Mouse (Mus musculus) cerebellum, adult (tissue): ENCODE measurements around the gene Pip5k1b.

Source experiments
- ATAC-seq: cut with Nextera tagmentation; 2 replicates; pipeline ENCODE4 v1.9.2; 2017; ENCODE audit warnings: mild to moderate bottlenecking, moderate library complexity, mixed read lengths; ENCODE audit not compliant: insufficient number of reproducible peaks, low FRiP score, low TSS enrichment

Gene Pip5k1b

DNA sequence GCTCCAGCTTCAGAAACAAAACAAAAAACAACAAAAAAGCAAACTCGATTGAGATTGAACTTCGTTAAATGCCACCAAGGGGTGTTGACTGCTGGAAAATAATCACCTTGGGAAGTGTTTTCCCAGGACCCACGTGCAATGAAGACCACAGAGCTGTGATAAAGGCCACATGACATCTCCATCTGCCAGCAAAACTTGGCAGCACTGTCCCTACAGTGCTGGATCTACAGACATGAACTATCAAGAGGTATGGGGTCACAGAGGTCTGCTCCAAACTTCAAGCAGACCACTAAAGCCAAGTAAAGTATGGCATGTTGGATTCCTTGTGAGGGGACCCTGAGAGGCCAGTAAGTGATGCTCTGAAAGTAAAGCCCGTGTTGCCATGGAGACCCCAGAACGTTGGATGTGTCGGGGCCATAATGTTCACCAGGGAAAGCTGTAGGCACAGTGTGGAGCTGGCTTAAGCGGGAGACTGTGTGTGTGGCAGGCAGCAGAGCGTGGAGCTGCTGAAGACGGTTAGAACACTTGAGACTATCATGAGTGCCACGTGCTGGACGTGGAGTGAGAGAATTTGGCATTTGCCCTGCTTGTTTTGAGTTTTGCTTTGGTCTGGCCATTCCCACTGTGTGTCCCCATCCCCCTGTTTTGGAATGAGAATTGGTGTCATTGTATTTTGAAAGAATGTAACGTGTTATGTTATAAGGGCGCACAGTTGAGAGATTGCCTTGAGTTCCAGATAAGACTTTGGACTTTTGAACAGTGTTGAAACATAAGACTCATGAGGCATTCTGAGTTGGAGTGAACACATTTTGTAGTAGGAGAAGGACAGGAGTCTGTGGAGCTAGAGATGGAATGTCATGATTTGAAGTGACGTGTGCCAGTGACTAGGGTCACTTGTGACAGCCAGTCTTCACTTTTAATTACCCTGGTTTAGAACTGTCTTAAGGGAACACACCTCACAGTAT, 12.0 kb downstream of the Pip5k1b start:
- 0 out of 2 replicates have a peak, but pooled peaks have one; percentile 28 for ATAC-seq

DNA sequence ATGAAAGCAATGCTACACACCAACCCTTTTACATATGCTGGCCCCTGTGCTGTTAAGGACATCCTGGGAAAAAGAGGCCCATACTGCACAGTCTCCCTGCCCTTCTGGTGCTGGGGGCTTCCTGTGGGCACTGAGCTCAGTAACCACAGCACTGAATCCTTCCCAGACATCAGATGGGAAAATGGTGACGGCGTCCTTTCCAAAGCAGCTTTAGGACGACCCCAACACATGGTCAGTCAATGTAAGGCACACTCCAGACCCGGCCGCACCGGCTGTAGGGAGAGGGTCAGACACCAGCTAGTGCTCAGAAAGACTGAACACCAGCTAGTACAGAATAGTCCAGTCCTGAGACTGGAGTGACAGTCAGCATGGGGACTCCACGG, 13.4 kb downstream of the Pip5k1b start:
- ATAC-seq, result no peak

DNA sequence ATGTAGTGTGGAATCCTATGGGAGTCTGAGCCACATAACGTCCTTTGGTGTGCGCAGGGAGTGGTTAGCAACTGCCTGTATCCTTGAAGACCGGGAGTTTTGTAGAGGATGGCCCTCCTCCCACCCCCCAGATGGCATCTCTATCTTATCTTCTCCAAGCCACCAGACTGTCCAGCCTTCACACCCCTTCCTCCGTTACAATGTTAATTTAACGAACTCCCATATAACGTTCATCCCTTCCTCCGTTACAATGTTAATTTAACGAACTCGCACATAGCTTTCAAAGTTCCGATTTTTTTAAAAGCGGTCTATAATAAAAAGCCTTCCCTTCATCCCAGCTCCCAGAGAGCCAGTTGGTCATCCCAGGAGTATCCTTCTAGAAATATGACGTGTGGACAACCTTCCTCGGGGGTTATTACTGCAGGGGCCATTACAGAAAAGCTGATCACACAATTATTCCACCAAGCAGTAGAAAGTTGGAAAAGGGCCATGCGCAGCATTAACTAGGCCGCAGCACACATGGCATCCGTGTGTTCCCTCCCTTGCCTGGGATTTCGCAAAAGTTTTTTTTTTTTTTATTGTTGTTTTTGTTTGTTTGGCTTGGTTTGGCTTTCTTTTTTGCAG, 13.9 kb downstream of the Pip5k1b start:
- ATAC-seq, result no peak

DNA sequence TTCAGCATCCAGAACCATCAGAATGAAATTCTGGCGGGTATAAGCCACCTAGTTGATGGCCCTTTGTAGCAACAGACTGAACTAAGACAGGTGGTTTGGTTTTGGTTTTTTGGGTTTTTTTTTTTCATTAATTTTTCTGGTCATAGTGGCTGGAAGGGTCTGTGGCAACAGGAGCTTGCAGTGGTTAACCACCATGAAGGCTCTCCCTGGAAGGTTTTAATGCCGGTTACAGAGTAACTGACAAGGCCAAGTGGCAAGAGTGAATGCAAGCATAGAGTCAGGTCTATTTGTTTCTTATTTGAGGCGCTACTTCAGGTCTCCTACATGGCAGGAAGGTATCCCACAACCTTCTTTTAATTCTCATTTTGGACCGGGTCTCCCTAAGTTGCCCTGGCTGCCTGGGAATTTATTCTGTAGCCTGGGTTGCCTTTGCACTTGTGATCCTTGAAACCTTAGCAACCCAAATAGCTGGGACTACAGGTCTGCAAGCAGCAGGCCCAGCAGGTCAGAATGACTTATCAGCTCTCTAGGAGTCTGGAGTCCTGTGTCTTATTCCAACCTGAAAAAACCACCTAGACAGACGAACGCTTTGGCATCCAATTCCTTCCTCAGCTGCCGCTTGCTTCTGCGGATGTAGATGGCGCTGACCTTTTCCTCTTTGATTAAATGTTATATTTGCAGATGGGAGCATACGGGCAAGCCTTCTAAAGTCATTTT, 14.6 kb downstream of the Pip5k1b start:
- ATAC-seq, result no peak

DNA sequence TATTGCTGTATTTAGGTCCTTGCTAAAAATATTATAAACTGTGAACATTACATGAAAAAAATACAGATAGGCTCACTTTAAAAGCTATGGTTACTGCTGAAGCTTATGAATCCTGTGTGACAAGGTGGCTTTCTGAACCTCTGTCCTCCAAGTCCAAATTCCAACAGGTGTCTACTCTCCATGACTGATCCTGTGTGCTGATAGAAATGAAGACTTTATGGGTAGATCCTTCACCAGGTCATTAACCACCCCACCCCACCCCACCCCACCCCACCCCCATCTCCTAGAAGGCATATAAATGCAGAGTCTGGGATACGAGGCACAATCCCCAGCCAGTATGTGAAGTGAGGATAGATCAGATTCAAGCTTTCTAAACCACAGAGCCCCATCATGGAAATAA, 16.6 kb downstream of the Pip5k1b start:
- ATAC-seq, result no peak

DNA sequence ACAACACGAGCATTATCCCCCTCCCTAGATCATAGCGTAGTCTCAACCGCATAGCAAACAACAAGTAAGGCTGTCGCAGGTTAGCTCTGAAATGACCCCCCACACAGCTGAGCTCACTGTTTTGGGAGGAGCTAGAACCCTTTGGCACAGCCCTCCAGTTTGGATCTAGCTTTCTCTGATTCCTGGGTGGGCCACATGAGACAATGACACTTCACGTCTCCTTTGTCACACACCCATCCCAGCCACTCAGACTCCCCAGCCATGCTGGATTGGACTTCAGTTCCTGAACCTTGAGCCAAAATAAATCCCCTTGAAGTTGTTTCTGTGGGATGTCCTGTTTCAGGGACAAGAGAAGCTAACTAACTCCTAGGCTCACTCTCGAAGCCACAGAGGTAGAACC, 17.5 kb downstream of the Pip5k1b start:
- no peak for ATAC-seq

DNA sequence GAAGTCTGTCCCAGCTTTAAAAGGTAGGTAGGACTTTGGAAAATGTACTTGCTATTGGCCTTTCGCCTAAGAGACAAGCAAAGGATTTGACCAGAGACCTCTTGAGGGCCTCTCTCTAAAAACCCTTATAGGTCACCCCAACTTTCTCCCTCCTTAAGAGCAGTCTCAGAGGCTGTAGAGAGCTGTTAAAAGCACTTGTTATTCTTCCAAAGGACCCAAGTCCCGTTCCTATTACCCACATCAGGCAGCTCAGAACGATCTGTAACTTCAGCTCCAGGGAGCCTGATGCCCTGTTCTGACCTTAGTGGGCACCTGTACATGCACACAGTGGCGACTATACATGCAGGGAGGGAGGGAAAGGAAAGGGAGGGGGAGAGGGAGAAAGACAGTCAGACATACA, 18.0 kb downstream of the Pip5k1b start:
- no peak for ATAC-seq

DNA sequence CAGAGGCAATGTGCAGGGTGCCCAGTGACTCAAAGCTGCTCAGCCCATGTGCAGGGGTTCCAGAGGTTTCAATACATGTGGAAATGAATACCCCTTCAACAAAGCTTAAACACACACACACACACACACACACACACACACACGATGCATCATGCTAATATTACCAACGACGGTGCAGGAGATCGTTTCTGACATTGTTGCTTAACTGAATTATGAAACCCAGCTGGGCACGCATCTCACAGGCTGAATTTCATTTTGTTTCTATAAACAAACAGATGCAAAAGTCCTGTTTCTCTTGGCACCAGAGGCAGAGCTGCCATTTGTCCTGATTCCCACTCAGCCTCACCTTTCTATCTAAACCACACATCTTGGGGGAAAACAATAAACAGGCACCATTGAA, 18.8 kb downstream of the Pip5k1b start:
- ATAC-seq, result no peak

DNA sequence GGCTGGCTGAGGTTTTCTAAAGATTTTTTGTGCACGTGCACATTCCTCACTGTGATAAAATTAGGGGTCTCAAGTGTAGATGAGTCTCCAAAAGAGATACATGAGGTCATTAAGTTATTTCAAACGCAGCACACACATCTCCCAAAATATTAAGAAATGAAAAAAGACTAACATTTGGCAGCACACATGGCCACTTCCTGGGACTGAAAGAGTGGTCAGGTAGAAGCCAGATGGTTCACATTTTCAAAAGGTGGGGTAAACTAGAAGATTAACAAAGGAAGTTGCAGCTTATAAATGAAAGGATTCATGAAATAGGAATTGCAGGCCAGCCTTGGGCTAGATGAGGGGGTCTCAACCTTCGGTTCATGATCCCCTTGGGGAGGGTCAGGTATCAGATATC, 19.4 kb downstream of the Pip5k1b start:
- no peak for ATAC-seq

DNA sequence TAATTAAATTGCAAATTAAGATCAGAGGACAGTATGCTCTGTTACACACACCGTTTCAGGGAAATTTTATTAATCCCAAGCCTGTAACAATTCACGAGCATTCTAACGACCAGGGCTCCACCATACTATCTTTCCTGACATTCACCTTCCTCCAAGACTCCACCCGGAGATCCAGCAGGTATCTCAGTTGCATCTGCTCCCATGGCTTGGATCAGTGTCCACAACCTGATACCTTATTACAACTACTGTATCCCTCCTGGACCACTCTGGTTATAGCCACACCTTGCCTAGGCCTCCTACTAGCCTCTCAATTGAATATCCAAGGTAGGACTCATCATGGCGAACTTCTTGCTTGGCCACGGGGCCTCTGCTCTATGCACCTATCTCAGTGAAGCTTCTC, 20.5 kb downstream of the Pip5k1b start:
- ATAC-seq, result no peak

DNA sequence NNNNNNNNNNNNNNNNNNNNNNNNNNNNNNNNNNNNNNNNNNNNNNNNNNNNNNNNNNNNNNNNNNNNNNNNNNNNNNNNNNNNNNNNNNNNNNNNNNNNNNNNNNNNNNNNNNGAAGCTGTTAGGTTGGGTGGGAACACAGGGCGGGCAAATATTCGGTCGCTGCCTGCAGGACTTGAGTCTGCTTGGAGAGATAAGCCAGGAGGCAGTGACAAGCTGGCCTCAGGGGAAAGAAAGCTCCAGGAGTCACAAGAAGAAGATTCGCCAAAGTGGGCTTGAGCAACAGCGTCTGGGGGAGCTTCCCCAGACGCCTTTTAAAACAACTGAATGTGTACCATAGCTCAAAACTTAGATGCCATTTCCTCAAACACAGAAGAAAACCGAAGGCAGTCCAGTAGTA, 20.9 kb downstream of the Pip5k1b start:
- ATAC-seq, result no peak

DNA sequence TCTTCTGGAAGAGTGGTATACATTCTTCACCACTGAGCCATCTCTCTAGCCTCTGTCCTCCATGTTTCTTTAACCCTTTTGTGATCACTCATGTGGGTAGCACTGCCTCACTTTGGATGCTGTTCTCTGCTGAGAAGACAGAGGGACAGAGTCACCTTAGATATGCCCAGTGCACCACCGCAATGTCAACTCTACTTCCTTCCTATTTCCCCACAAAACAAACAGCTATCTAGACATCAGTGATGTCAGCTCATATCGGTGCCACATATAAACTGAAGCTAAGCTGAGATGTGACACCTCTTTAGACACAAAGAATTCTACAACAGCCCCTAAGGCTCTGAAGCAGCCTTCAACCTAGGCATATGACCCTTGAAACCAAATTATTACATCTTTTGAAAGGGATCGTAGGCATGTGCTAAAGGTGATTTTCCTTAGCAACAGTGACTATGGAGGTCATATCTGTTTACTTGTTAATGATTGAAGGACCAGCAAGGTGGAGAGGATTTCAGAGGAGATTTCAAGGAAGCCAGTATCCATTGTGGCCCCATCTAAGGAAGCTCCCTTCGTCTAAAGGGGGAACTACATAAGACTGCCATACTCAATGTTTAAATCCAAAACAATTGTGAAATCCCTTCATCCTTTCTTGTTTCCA, 26.6 kb downstream of the Pip5k1b start:
- ATAC-seq, result no peak

DNA sequence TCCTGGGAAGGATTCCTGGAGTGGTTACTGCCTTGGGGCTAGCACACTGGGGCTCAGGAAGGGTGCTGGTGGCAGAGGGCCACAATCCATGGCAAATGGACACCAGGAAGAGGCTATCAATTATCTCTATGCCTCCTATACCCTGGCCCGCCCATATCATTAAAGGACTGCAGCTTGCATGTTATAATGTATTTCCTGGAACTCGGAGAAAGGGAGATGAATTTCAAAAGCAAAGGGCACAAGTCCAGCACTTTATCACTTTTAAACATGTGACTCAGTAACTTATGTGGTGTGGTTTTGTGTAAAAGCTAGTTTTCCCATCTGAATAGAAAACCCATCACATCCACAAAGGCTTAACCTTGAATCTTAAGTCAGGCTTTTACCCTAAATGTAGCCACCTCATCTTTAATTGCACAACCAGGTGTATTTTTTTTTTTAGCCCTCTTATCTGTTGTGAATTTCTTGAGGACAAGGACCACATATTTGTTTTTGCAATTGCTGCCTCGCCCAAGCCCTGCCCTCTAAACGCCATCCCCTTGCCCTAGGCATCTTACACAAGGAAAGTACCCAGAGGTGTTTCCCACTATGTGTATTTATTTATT, 27.4 kb downstream of the Pip5k1b start:
- no peak for ATAC-seq

DNA sequence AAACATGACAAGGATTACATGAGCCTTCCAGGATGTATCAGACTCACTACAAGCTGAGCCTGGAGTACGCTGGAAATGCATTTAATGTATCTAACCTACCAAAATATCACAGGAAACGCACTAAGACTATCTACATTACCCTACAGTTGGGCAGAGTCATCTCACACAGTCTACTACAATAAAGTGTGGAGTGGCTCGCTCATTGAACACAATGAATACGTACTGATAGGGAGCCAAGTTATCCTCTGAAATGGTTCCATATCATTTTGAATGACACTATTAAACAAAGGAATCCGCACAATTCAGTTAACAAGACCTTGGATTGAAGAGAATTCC, 28.1 kb downstream of the Pip5k1b start:
- no peak for ATAC-seq

DNA sequence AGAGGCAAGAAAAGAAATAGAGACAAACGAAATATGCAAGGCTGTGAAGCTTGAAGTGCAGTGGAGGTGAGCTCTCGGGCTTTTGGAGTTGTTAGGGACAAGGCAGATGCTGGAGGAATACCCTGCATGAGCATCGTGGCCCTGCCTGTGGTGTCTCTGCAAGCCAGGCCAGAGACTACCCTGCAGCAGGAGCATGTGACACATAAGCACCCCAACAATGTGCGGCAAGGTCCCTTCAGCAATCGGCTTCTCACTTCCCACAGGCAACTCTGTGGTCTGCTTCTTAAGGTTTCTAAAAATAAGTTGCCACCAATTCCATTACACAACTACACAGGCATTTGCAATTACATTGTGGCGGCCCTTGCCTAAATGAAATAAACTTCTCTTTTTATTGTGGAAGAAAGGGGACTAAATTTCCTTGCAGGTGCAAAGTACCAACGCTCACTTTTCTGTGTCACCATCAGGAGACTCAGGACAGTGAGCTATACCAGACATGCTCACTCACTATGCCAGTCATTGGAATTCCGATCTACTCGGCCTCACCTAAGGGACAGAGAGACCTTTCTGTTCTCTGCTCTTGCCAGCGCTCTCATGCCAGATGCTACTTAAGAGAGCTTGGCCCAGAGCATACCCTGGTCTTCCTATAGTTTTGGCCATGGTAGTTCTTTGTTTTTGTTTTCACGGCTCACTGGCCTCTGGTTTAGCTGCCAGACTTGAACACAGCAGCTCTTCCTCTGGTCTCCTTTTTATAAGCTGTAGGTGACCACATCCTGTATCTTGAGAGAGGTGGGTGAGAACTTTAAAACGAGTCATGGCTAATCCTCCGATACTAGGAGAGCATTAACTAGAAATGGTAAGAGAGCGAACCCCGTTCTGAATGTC, 28.7 kb downstream of the Pip5k1b start:
- no peak for ATAC-seq

DNA sequence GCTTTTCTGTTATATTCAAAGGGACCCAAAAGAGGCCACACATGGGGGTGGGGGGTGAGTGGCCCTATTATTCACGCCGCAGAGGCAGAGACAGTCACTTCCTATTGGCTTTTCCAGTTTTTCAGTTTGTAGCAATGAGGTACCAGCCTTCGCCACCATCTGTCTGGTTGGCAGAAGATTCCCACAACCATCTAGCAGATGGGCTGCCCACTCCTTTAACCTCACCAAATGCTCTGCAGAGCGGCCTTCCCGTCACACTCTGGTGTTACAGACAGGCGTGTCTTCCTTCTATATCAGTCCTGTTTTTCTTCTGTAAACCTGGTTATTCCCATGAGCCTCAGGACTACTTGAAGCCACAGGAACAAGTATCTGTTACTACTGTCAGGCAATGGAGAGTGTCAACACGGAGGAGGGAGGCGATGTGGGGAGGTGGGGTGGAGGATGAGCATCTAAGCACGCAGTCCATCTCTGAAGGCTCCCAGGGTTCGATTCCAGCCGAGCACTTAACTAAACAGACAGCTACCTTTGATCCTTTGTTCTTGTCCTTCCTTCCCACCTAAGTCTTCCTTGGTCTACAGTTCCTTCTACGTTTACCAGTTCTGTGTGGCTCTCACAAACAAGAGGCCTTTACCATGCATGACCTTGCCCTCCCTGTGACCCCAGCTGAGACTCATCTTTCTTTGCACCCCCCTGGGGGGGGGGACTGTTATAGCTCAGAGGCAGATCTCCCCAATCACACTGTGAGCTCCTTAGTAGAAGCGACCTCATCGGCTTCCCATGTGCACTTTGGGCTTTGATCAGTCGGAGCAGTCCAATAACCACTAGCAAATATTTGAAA, 32.0 kb downstream of the Pip5k1b start:
- peak; percentile 94 for ATAC-seq

DNA sequence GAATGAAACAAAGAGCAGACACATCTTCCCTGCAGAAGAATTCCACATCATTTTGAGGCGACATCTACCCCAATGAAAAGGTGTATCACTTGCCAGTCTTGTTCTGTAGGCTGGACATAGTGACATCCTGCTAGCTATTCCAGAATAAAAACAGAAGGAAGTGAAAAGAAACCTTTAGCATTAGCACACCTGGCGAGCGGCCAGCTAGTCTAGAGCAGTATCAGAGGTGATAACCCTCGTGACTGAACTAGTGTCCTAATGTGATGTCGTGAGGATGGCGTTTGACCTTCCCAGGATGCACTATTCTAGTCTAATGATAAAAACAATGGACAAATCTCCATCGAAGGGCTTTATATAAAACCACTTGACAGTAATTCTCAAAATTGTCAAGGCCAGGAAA, 33.7 kb downstream of the Pip5k1b start:
- ATAC-seq, result no peak

DNA sequence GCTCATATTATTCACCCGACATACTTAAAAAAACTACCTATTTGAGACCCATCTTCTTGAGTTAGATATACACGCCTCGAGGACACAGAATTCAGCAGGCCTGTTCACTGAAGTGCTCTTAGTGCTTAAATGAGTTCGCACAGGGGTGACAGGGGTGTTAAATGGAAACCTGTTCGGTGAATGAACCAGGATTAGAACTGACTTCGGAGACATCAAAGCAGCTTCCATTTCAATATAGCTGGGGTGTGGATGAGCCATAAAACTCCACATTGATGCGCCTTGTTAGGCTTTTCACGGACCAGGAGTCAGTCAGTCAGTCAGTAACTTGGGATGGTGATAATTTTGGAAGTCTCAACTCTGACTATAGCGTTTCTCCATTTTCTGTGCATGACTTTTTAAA, 34.5 kb downstream of the Pip5k1b start:
- no peak for ATAC-seq
